Mouse (Mus musculus) gastrocnemius, postnatal 36 days (tissue): Measurements from ENCODE around the gene Card14. TPM values are rescaled to one million over a fixed set of nuclear protein-coding genes. Genes with fewer than 3 reads are reported as not detected.
A peak's percentile ranks its signal among the peaks of the same experiment; 100 is the strongest.
"Not testable (repeated sequence)": the region's sequence is repeated elsewhere in the genome, so short reads cannot be mapped to it uniquely, and the experiment has no call there.

Source experiments
- DNase-seq, 2 experiments: peaks; one replicate each; pipeline ENCODE4 v3.0.0; 2022
- intact Hi-C: fragments of 180-260 bp; cut with DNase I; formaldehyde crosslinking; loops from one replicate; pipeline ENCODE4 v1.15.1; 2025
- total RNA-seq, 2 experiments: library from RNA; stranded (reverse); gene quantifications; 2 replicates each; pipeline ENCODE4 v1.2.3; 2021

Card14 gene
- total RNA-seq, 2 experiments from 2014 or later = 0.31 to 0.62 TPM

DNA sequence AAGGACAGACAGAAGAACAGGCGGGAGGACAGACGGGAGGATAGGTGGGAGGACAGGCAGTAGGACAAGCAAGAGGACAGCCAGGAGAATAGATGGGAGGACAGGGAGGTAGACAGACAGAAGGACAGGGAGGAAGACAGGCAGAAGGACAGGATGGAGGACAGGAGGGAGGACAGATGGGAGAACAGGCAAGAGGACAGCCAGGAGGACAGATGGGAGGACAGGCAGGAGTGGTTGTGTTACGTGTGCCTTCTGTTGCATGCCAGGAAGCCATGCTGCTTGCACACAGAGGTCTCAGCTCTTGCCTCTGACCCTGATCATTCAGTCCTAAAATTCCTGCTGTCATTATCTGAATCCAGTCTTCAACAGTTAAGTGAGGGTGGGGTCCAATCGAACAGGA, 46.4 kb downstream of the Card14 start:
- DNase-seq = no peak
- intact Hi-C loops = no loop called here

DNA sequence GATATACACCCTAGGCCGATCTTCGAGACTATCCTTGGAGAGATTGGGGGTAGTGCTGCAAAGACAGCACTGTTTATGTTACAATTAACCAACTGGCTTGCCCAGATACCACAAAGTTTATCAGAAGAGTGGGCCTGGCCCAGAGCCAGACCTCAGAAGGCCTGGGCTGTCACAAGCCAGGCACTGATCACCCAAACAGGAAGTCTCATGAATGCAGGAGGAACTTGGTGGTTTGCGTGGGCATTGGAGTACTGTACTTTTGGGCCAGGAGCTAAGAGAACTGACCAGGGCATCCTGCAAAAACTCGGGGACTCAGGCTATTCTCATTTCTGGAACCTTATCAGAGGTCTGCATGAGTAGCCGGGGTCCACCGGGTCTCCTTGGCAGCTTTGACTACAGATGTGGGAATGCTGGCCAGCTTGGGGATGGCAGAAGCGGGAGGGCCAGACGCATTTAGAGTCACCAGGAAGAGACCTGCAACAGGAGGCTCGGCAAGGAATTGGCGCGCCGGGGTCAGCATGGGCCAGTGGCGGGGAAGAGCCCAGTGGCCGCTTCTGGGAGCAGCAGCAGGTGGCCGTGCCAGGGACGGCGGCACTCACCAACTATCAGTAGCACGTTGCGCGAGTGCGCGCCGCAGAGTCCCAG, 47.4 kb downstream of the Card14 start:
- peak in 1 of 2 experiments; percentile 38 for DNase-seq
- intact Hi-C loops = no loop called here

DNA sequence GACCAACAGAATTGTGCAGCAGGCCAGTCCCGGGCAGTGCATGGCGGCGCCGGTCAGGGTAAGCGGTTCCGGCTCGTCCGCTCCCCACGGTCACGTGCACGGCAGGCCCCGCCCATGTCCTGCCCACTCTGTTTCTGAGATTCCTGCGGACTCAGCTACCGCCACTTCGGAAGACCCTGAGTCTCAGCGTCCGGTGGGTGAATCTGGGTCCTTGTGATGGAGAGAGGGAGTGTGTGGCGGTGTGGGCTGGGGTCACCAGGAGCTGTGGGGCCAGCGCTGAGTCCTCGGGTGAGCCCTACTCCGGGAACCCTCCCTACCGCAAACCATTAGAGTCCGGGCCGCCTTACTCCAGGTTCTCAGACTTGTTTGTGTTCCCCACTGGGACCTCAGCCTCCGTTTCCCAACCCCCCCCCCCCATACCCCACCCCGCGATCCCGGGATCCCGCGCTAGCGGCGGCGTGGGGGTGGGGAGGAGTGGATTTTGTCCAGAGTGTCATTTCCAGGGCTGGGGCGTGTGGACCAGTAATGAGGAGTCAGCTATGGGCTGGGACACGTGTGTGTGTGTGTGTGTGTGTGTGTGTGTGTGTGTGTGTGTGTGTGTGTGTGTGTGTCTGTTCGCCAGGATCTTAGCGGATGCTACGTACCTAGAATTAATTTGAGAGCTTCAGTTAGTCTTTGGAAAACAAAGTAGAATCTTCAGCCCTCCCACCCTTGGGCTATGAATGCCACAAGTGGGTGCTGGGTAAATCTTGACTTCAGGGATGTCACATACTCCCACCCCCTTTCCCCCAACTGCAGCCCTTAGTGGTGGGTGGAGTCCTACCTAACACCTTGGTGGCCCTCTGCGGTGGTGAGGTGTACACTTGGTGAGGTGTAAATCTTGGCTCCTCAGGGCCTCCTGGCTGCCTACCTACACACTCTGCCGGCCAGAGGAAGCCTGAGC, 48.1 kb downstream of the Card14 start, which contains the start of the genes Sgsh and Slc26a11:
Sgsh (minus strand) TSS at position 94 of the 943 bp plus-strand sequence.
Slc26a11 (plus strand) TSS at position 115 of the 943 bp plus-strand sequence.
- peak; percentile 84 to 89 for DNase-seq
- intact Hi-C loops = no loop called here

DNA sequence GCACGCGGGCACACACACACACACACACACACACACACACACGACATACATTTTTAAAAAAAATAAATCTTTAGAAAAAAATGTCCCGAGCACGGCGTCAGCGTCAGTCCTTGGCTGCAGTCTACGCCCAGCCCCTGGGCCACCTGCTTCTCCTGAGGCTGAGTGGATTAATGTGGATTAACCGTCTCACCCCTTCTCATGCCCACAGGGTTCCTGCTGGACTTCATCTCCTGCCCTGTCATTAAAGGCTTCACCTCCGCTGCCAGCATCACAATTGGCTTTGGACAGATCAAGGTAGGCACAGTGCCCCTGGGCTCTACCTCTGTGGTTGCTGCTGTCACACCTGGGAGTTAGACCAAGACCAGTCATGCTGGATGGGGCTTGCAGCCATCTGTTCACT, 51.5 kb downstream of the Card14 start:
- intact Hi-C loops = no loop called here
- no peak for DNase-seq

DNA sequence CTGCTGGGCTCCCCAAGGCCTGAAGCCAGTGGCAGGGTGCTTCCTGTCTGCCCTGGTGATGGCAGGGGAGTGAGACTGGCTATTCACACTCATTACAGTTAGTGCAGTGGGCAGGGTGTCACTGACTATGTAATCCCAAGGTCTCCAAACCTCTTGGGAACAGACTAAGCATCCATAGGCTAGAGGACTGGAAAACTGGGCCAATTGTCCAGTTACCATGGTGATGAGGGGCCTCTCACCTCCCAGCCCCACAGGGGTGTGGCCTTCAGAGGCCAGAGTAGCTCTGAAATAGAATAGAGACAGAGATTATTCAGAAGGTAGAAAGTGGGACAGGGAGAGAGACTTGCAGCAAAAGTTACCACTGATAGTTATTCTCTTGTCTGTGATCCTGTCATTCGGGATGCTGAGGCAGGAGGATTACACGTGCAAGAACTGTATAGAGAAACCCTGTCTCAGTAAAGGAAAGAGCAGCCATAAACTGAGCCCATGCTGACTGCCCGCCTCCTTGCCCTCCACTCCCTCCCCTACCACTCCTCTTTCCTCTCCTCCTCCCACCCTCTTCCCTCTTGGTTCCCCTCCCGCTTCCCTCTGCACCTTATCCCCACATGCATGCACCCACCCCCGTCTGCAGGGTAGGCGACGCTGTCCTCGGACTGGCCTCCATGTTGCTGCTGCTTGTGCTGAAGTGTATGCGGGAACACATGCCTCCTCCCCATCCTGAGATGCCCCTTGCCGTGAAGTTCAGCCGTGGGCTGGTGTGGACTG, 55.4 kb downstream of the Card14 start:
- intact Hi-C loops = loop anchor here (2.0 to 5.0 kb wide), 2 partner anchors 24 to 61 kb away; partner anchors contain the start of gene Eif4a3

DNA sequence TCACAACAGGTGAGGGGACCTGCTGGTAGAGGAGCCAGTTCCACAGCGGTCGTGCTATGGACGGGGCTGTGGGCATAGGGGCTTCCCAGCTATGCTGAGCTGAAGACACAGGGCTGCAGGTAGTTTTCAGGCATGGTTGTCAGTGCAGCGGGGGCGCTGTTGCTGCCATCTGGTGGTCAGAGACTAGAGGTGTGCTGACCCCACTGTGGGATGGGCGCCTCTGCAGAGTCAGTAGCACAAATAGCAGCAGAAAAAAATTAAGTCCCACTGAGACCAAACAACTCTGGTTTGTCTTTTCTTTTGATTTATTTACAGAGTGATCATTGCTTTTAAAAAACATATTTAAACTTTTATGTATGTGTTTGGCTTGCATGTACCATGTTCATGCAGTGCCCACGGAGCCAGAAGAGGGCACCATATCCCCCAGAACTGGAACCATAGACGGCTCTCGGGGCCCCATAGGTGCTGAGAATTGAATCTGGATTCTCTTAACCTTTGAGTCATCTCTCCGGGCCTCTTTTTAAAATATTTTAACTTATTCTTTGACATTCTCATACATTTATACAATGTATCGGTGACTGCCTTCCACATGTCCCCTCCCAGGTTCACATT, 56.1 kb downstream of the Card14 start:
- intact Hi-C loops = loop anchor here (2.0 to 5.0 kb wide), 2 partner anchors 25 to 61 kb away; partner anchors contain the start of gene Eif4a3
- peak; percentile 51 to 62 for DNase-seq

More for the DNA sequence above, 55.4 kb downstream of the Card14 start:
- DNase-seq = no peak

DNA sequence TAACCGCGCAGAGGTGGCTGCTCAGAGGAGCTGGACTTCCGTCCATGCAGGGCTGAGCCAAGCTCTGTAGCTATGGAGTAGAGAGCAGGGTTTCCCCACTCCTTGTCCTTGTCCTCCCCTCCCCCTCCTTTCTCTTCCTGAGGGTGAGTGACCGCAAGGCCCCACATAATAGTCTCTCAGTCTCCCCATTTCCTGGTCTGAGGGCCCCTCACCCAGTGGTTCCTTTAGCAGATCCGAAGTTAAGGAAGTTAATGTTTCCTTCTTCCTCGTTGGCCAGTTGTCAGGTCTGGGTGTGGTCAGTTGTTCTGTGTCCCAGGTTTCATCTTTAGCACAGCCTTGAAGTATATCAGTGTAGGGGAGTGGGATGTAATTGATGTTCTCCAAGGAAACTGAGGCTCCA, 67.9 kb downstream of the Card14 start:
- intact Hi-C loops = no loop called here
- DNase-seq = no peak

DNA sequence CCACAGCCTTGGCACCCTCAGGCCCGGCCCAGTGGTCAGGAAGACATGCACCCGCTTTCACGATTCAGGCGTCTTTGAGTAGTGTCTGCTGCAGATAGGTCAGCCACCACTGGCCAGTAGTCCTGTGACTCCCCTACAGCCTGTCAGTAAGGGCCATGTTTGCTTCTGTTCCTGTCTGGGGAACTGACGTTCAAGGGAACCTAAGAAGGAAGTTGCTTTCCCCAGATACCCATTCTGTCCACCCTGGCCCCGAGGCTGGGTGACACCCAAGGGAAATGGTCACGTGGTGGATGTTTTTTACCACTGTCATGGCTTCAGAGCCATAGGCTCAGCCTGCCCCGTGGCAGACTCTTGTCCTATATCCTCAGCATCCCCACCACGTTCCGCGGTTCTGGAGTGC, 69.8 kb downstream of the Card14 start:
- no peak for DNase-seq
- intact Hi-C loops = no loop called here

DNA sequence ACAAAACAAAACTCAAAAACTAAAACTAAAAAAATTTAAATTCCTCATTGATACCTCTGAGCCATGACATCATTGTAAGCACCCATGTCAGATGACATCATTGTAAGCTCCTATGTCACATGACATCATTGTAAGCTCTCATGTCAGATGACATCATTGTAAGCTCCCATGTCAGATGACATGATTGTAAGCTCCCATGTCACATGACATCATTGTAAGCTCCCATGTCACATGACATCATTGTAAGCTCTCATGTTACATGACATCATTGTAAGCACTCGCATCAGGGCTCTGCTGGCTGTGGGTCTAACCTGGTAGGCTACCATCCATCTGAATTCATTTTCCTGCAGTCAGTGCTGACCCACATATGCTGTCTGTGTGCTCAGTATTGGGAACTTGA, 71.0 kb downstream of the Card14 start:
- intact Hi-C loops = no loop called here

DNA sequence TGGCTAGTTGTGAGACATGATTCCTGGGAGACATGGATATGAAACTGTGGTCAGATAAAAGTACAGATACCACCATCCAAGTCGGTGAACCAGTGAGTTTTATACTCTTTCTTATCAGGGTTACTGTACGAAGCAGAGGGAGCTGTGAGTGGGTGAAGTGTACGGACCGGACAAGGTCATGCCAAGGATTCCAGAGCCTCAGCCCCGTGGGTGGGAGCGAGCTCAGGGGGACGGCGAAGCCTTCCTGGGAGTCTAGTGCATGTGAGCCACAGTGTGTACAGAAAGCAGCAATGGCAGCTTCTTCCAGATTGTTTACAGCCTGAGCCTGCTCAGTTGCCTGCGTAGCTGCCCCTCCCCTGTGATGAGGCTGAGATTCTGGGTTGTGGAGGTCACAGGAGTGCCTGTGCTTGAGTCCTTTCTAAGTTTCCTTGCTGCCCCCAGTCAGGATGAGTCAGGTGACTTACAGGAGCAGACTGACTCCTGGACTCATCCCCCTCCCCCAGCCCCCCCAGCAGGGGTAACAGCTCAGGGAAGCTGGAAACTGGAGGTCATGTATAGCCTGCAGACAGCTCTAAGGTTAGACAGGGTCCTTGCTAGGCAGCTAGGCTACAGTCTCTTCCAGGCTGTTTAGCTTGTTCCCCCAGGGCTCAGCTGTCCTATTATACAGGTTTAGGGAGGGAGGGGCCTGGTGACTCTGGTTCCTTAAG, 74.2 kb downstream of the Card14 start:
- DNase-seq = no peak
- intact Hi-C loops = no loop called here

More for the DNA sequence above, 71.0 kb downstream of the Card14 start:
- DNase-seq = no peak

DNA sequence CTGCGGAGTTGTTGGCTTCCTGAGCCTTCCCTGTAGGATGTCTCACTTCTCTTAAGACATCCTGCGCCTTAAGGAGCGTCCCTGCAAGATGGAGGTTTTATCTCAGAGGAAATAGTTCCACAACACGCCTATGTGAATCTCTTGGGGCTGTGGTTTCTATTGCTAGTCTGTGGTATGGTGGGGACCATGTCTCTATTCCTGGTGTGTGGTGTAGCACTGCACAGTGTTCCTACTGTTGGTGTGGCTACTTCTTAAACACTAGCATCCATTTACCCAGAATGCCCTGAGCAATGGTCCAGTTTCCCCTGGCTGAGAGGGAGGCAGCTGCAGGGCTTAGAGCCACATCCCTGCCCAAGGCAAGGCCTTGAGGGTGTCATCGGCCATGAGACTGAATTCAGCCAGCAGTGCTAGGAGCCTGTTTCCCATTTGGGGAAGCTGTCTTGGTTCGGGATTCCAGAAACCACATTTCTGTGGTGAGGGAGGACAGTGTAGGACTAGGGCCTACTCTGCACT, 74.8 kb downstream of the Card14 start:
- intact Hi-C loops = no loop called here
- DNase-seq = no peak

DNA sequence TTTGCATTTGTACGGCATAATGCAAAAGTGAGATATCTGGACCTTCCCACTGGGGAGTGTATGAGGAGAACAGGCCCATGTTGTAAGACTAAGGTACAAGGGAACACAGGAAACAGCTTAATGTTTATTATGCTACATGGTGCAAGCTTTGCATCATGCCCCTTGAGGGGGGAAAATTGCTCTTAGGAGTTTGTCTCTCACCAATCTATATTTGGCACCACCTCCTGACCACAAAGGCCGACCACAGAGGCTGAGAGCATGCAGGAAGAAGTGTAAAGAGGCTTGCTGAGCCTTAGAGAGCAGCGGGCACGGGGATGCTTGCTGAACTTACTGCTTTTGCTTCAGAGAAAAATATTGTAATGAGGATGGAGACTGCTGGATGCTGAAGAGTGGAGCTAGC, 77.3 kb downstream of the Card14 start:
- intact Hi-C loops = no loop called here
- no peak for DNase-seq

DNA sequence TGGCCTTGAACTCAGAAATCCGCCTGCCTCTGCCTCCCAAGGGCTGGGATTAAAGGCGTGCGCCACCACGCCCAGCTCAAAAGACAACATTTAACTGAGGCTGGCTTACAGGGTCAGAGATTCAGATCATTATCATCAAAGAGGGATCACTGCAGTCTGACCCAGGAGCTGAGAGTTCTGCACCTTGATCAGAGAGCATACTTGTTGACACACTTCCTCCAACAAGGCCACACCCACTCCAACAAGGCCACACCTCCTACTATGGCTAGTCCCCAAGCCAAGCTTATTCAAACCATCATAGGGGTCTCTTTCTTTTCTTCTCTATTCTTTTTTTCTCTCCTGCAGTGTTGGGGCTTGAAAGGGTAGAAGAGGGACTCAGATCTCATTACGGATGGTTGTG, 78.7 kb downstream of the Card14 start:
- intact Hi-C loops = no loop called here
- DNase-seq = no peak

DNA sequence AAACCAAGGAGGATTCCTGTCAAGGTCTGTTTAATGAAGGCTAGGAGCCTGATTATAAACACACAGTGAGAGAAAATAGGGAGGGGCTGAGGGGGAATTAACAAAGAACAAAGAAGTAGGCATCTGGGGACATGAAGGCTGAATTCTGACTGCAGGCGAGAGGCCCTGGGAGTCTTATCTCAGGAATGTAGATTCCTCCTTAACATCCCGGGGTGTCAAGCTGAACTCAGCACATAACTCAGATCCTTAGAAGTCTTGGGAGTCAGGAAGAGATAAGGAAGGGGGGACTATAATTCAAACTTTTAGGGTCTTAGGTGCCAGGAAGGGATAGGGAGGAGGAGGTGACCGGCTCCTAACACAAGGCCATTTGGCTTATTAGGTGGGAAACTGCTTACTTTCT, 79.7 kb downstream of the Card14 start:
- not testable (repeated sequence) for DNase-seq

DNA sequence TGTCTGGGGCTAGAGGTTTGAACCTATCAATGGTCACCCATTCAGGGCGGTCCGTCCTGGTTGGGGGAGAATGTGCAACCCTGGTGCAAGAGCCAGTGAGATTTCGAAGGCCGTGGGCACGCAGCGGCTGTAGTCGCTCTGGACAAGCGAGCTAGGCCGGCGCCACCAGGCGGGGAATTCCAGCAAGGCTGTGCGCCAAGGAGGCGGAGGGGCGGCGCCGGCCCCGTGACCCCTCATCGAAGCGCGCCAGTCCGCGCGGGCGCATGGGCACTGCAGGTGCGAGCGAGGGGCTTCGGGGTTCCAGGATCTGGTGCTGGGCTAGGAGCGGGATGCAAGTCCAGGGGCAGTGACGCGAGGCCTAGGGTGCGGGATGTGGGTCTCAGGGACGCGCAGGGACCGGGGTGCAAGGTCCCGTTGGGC, 82.3 kb downstream of the Card14 start:
- intact Hi-C loops = no loop called here
- DNase-seq = peak; percentile 77 to 80

More for the DNA sequence above, 79.7 kb downstream of the Card14 start:
- intact Hi-C loops = not testable (repeated sequence)

DNA sequence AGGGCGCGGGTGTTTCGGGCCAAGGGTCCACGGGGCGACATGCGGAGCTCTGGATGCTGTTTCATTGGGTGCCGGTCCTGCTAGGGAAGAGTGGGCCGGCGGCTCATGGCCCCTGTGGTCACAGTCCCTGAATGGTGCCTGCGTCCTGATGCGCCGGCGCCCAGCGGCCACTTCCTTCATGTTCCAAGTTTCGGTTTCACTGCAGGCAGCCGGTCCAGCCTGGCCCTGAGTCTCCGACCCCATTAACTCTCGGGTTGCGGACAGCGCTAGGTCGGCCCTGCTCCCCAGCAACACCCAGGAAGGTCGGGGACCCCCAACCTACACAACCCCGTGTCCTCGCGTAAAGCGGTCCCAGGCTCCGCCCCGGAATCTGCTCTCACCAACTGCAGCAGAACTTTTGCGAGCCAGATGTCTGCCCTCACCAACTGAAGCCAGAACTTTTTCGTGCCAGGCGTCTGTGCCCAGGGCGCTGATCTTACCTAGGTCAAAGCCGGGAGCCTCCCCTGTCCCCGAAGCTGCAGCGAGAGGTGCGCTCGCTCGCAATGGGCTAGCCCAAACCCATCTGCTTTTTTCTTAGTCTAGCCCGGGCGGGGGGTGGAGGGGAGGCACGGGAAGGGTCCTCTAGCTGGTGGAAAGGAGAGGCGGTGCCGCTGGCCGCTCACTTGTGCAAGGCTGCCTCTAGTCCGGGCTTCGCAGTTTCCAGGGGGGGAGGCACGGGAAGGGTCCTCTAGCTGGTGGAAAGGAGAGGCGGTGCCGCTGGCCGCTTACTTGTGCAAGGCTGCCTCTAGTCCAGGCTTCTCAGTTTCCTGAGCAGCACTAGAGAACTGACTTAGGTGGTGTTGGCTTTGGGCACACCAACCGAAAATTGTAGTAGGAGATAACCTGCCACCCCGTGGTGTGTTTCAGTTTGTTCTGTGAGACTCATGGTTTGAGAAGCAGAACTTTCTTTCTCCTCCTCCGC, 83.0 kb downstream of the Card14 start:
- DNase-seq = peak; percentile 62 to 82
- intact Hi-C loops = no loop called here

DNA sequence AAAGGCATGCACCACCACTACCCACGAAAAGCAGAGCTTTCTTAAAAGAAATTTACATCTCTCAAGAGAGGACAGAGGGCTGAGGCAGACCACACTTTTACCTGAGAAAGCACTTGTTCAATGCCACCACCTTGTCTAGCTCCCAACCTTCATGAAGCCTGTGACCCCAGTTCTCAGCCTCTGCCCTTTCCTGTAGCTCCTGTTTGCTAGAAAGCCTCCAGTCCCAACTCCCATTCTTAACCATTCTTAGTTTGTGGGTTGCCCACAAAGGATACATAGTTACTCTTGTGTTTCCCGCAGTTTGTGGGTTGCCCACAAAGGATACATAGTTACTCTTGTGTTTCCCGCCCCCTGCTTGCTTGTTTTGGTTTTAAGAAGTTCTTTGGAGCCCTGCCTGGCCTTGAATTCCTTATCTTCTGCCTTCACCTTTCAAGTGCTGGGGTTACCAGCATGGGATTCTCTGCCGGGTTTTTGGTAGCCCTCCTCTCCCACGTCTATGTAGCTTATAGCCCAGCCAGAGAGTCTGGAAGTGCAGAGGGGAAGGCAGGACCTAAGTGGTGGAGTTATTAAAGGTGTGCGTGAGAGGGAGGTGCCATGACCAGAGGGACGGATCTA, 83.9 kb downstream of the Card14 start:
- DNase-seq = no peak
- intact Hi-C loops = no loop called here
